Mouse (Mus musculus): ENCODE data around the gene Zbtb26. TPM values are rescaled to one million over a fixed set of nuclear protein-coding genes. Genes with fewer than 3 reads are reported as not detected.

Gene Zbtb26
- polyA plus RNA-seq, 1 experiment from 2014 or later: 12.7 TPM

GRCm38 (mm10) chr2:37460707-37461106 lies 17.8 kb upstream of the Zbtb26 start:
- H3K27me3 ChIP-seq (ENCODE audit: control insufficient read depth, insufficient read depth, low read length): no peaks in the 10 kb centered on the region
- H3K27ac ChIP-seq (replicated peaks; ENCODE audit: low read depth, low read length): no peak overlapping the region
- no peak overlapping the region for H3K4me3 ChIP-seq (ENCODE audit: low read depth, low read length)
- H3K4me1 ChIP-seq (ENCODE audit: control insufficient read depth, insufficient read depth, low read length): no peaks in the 10 kb centered on the region
- H3K36me3 ChIP-seq (ENCODE audit: control insufficient read depth, insufficient read depth, low read length): no peaks in the 10 kb centered on the region
- WGBS: 96% methylated on average over 4 of the region's 4 CpGs
- ATAC-seq (ENCODE audit: insufficient number of reproducible peaks, low FRiP score, low TSS enrichment, low read depth) (no peak), DNase-seq (ENCODE audit: low spot score) (no peak)
- H3K4me2 ChIP-seq (ENCODE audit: low read depth, severe bottlenecking): no peak overlapping the region
- H3K9ac ChIP-seq (ENCODE audit: low read length): no peak overlapping the region
- H3K9me3 ChIP-seq (ENCODE audit: control insufficient read depth, low read length): no peaks in the 10 kb centered on the region

- peak overlapping the region; percentile 84 for H3K4me2 ChIP-seq (ENCODE audit: low read depth, severe bottlenecking)
- no peaks in the 10 kb centered on the region for H3K9me3 ChIP-seq (ENCODE audit: control insufficient read depth, low read length)
- peak; percentile 87 for ATAC-seq (ENCODE audit: insufficient number of reproducible peaks, low FRiP score, low TSS enrichment, low read depth)
- peak overlapping the region; percentile 87 for H3K9ac ChIP-seq (ENCODE audit: low read length)
- no peak for DNase-seq (ENCODE audit: low spot score)
- WGBS: 0% methylated on average over 23 of the region's 24 CpGs
- H3K27me3 ChIP-seq (ENCODE audit: control insufficient read depth, insufficient read depth, low read length): no peaks in the 10 kb centered on the region
- peak overlapping the region; percentile 59; the same call in 1 of the 2 replicates for H3K27ac ChIP-seq (replicated peaks; ENCODE audit: low read depth, low read length)
- peaks cover 4% of the 10 kb centered on the region; the same call in 1 of the 2 replicates for H3K4me1 ChIP-seq (ENCODE audit: control insufficient read depth, insufficient read depth, low read length)
- no peaks in the 10 kb centered on the region for H3K36me3 ChIP-seq (ENCODE audit: control insufficient read depth, insufficient read depth, low read length)
- peak overlapping the region; percentile 95 for H3K4me3 ChIP-seq (ENCODE audit: low read depth, low read length)
Observed at GRCm38 (mm10) chr2:37452376-37452760, 9.4 kb upstream of the Zbtb26 start.

- H3K36me3 ChIP-seq (ENCODE audit: control insufficient read depth, insufficient read depth, low read length): no peaks in the 10 kb centered on the region
- 11% methylated on average over 38 of the region's 44 CpGs for WGBS
- no peaks in the 10 kb centered on the region for H3K27me3 ChIP-seq (ENCODE audit: control insufficient read depth, insufficient read depth, low read length)
- peak overlapping the region; percentile 69 for H3K27ac ChIP-seq (replicated peaks; ENCODE audit: low read depth, low read length)
- peak overlapping the region; percentile 87 for H3K9ac ChIP-seq (ENCODE audit: low read length)
- no peaks in the 10 kb centered on the region for H3K9me3 ChIP-seq (ENCODE audit: control insufficient read depth, low read length)
- H3K4me3 ChIP-seq (ENCODE audit: low read depth, low read length): peak overlapping the region; percentile 95
- peaks cover 4% of the 10 kb centered on the region; the same call in 1 of the 2 replicates for H3K4me1 ChIP-seq (ENCODE audit: control insufficient read depth, insufficient read depth, low read length)
- peak overlapping the region; percentile 84 for H3K4me2 ChIP-seq (ENCODE audit: low read depth, severe bottlenecking)
- DNase-seq (ENCODE audit: low spot score): peak; percentile 92
- peak; percentile 95 for ATAC-seq (ENCODE audit: insufficient number of reproducible peaks, low FRiP score, low TSS enrichment, low read depth)
Observed at GRCm38 (mm10) chr2:37451667-37452375, 8.9 kb upstream of the Zbtb26 start.

GRCm38 (mm10) chr2:37431609-37432008 lies 11.3 kb downstream of the Zbtb26 start:
- Histone ChIP-seq H3K4me3 (ENCODE audit: low read depth, low read length) (peak overlapping the region; percentile 79), H3K9me3 (ENCODE audit: control insufficient read depth, low read length) (no peaks in the 10 kb centered on the region), H3K27me3 (ENCODE audit: control insufficient read depth, insufficient read depth, low read length) (no peaks in the 10 kb centered on the region), H3K4me1 (ENCODE audit: control insufficient read depth, insufficient read depth, low read length) (peaks cover 3% of the 10 kb centered on the region; the same call in 1 of the 2 replicates), H3K9ac (ENCODE audit: low read length) (peak overlapping the region; percentile 85), H3K36me3 (ENCODE audit: control insufficient read depth, insufficient read depth, low read length) (peaks cover 3% of the 10 kb centered on the region; the same call in 1 of the 2 replicates), H3K27ac (replicated peaks; ENCODE audit: low read depth, low read length) (no peak overlapping the region), H3K4me2 (ENCODE audit: low read depth, severe bottlenecking) (peak overlapping the region; percentile 66)
- DNase-seq (ENCODE audit: low spot score) (peak; percentile 46), ATAC-seq (ENCODE audit: insufficient number of reproducible peaks, low FRiP score, low TSS enrichment, low read depth) (no peak)
- 33% methylated on average over 7 of the region's 7 CpGs for WGBS

GRCm38 (mm10) chr2:37430593-37431464 lies 12.1 kb downstream of the Zbtb26 start:
- ATAC-seq (ENCODE audit: insufficient number of reproducible peaks, low FRiP score, low TSS enrichment, low read depth) (peak; percentile 96), DNase-seq (ENCODE audit: low spot score) (peak; percentile 84)
- H3K9me3 ChIP-seq (ENCODE audit: control insufficient read depth, low read length): no peaks in the 10 kb centered on the region
- peak overlapping the region; percentile 66 for H3K4me2 ChIP-seq (ENCODE audit: low read depth, severe bottlenecking)
- peaks cover 3% of the 10 kb centered on the region; the same call in 1 of the 2 replicates for H3K4me1 ChIP-seq (ENCODE audit: control insufficient read depth, insufficient read depth, low read length)
- H3K27ac ChIP-seq (replicated peaks; ENCODE audit: low read depth, low read length): peak overlapping the region; percentile 92
- WGBS: under 1% methylated on average over 38 of the region's 38 CpGs
- peak overlapping the region; percentile 79 for H3K4me3 ChIP-seq (ENCODE audit: low read depth, low read length)
- peak overlapping the region; percentile 85 for H3K9ac ChIP-seq (ENCODE audit: low read length)
- H3K27me3 ChIP-seq (ENCODE audit: control insufficient read depth, insufficient read depth, low read length): no peaks in the 10 kb centered on the region
- H3K36me3 ChIP-seq (ENCODE audit: control insufficient read depth, insufficient read depth, low read length): peaks cover 3% of the 10 kb centered on the region; the same call in 1 of the 2 replicates

- Histone ChIP-seq H3K9me3 (ENCODE audit: control insufficient read depth, low read length) (no peaks in the 10 kb centered on the region), H3K36me3 (ENCODE audit: control insufficient read depth, insufficient read depth, low read length) (no peaks in the 10 kb centered on the region; the same call in 1 of the 2 replicates), H3K27ac (replicated peaks; ENCODE audit: low read depth, low read length) (no peak overlapping the region), H3K27me3 (ENCODE audit: control insufficient read depth, insufficient read depth, low read length) (no peaks in the 10 kb centered on the region), H3K4me1 (ENCODE audit: control insufficient read depth, insufficient read depth, low read length) (no peaks in the 10 kb centered on the region), H3K9ac (ENCODE audit: low read length) (no peak overlapping the region), H3K4me2 (ENCODE audit: low read depth, severe bottlenecking) (no peak overlapping the region), H3K4me3 (ENCODE audit: low read depth, low read length) (no peak overlapping the region)
- ATAC-seq (ENCODE audit: insufficient number of reproducible peaks, low FRiP score, low TSS enrichment, low read depth) (no peak), DNase-seq (ENCODE audit: low spot score) (no peak)
- WGBS: 65% methylated on average over 3 of the region's 3 CpGs
Observed at GRCm38 (mm10) chr2:37423671-37424070, 19.3 kb downstream of the Zbtb26 start.

- peak; percentile 97 for ATAC-seq (ENCODE audit: insufficient number of reproducible peaks, low FRiP score, low TSS enrichment, low read depth)
- H3K27me3 ChIP-seq (ENCODE audit: control insufficient read depth, insufficient read depth, low read length): no peaks in the 10 kb centered on the region
- no peaks in the 10 kb centered on the region for H3K9me3 ChIP-seq (ENCODE audit: control insufficient read depth, low read length)
- WGBS: under 1% methylated on average over 49 of the region's 75 CpGs
- H3K27ac ChIP-seq (replicated peaks; ENCODE audit: low read depth, low read length): peak within 1 kb of the TSS; percentile 90
- peak within 1 kb of the TSS; percentile 60 for H3K4me2 ChIP-seq (ENCODE audit: low read depth, severe bottlenecking)
- peak within 1 kb of the TSS; percentile 91 for H3K4me3 ChIP-seq (ENCODE audit: low read depth, low read length)
- peak; percentile 96 for DNase-seq (ENCODE audit: low spot score)
- no peaks in the 10 kb centered on the region for H3K36me3 ChIP-seq (ENCODE audit: control insufficient read depth, insufficient read depth, low read length)
- no peaks in the 10 kb centered on the region for H3K4me1 ChIP-seq (ENCODE audit: control insufficient read depth, insufficient read depth, low read length)
- H3K9ac ChIP-seq (ENCODE audit: low read length): peak within 1 kb of the TSS; percentile 96
Observed at GRCm38 (mm10) chr2:37422306-37423304, 20.3 kb downstream of the Zbtb26 start, which contains the start of gene Rc3h2. Rc3h2 (minus strand) TSS chr2:37422903.

Data from limb, embryonic 11.5 days (tissue).